Mouse (Mus musculus): ENCODE results near the gene Cenpv.

The Cenpv gene

GRCm38 (mm10) chr11:62554163-62554855, 15.2 kb upstream of the Cenpv start:
- no peak for DNase-seq (ENCODE audit: low spot score in 2 of 2)

- DNase-seq (ENCODE audit: low spot score in 2 of 2) = no peak
Observed at GRCm38 (mm10) chr11:62553633-62554032, 14.6 kb upstream of the Cenpv start.

- DNase-seq (ENCODE audit: low spot score in 2 of 2) = no peak
Observed at GRCm38 (mm10) chr11:62553186-62553585, 14.1 kb upstream of the Cenpv start.

GRCm38 (mm10) chr11:62551226-62552119, 12.4 kb upstream of the Cenpv start:
- peak; percentile 88 to 89 for DNase-seq (ENCODE audit: low spot score in 2 of 2)

GRCm38 (mm10) chr11:62550727-62551225, 11.7 kb upstream of the Cenpv start, which contains the start of gene Ubb:
TSS of gene Ubb (plus strand) at chr11:62551171.
- peak; percentile 99 for DNase-seq (ENCODE audit: low spot score in 2 of 2)

- peak; percentile 42 to 54 for DNase-seq (ENCODE audit: low spot score in 2 of 2)
Observed at GRCm38 (mm10) chr11:62550227-62550685, 11.2 kb upstream of the Cenpv start.

GRCm38 (mm10) chr11:62549782-62550181, 10.7 kb upstream of the Cenpv start:
- peak in 1 of 2 experiments; percentile 38 for DNase-seq (ENCODE audit: low spot score in 2 of 2)

- DNase-seq (ENCODE audit: low spot score in 2 of 2) = no peak
Observed at GRCm38 (mm10) chr11:62543991-62544390, 4.9 kb upstream of the Cenpv start.

GRCm38 (mm10) chr11:62541581-62541980, 2.5 kb upstream of the Cenpv start:
- no peak for DNase-seq (ENCODE audit: low spot score in 2 of 2)

- DNase-seq (ENCODE audit: low spot score in 2 of 2) = no peak
Observed at GRCm38 (mm10) chr11:62540969-62541368, 1.9 kb upstream of the Cenpv start.

GRCm38 (mm10) chr11:62540167-62540566, 1.1 kb upstream of the Cenpv start:
- DNase-seq (ENCODE audit: low spot score in 2 of 2) = no peak

- peak; percentile 44 to 46 for DNase-seq (ENCODE audit: low spot score in 2 of 2)
Observed at GRCm38 (mm10) chr11:62538321-62539088, 556 bp downstream of the Cenpv start.

- no peak for DNase-seq (ENCODE audit: low spot score in 2 of 2)
Observed at GRCm38 (mm10) chr11:62537590-62537989, 1.5 kb downstream of the Cenpv start.

- DNase-seq (ENCODE audit: low spot score in 2 of 2) = no peak
Observed at GRCm38 (mm10) chr11:62537089-62537488, 2.0 kb downstream of the Cenpv start.

- no peak for DNase-seq (ENCODE audit: low spot score in 2 of 2)
Observed at GRCm38 (mm10) chr11:62522283-62522682, 16.8 kb downstream of the Cenpv start.

- no peak for DNase-seq (ENCODE audit: low spot score in 2 of 2)
Observed at GRCm38 (mm10) chr11:62518991-62519390, 20.1 kb downstream of the Cenpv start.

- DNase-seq (ENCODE audit: low spot score in 2 of 2) = no peak
Observed at GRCm38 (mm10) chr11:62513311-62513710, 25.8 kb downstream of the Cenpv start.

- no peak for DNase-seq (ENCODE audit: low spot score in 2 of 2)
Observed at GRCm38 (mm10) chr11:62512529-62513080, 26.5 kb downstream of the Cenpv start.

- no peak for DNase-seq (ENCODE audit: low spot score in 2 of 2)
Observed at GRCm38 (mm10) chr11:62511444-62512202, 27.4 kb downstream of the Cenpv start.

GRCm38 (mm10) chr11:62510956-62511355, 28.1 kb downstream of the Cenpv start:
- DNase-seq (ENCODE audit: low spot score in 2 of 2) = no peak

GRCm38 (mm10) chr11:62509571-62509970, 29.5 kb downstream of the Cenpv start:
- DNase-seq (ENCODE audit: low spot score in 2 of 2) = no peak

Data from frontal cortex, postnatal 36 days (tissue).